Mouse (Mus musculus) thymus, postnatal 4 days (tissue): ENCODE results near the gene Tmem196.
A peak's percentile ranks its signal among the peaks of the same experiment; 100 is the strongest.

Source experiments
- DNase-seq: peaks from one replicate; pipeline ENCODE4 v3.0.0; 2021

The Tmem196 gene

GRCm38 (mm10) chr12:119945589-119946310 is at the start of gene Tmem196:
Tmem196 (plus strand) TSS chr12:119945822.
- DNase-seq = peak; percentile 5

- no peak for DNase-seq
These were observed 680 bp downstream of the Tmem196 start for GRCm38 (mm10) chr12:119946311-119946692.

GRCm38 (mm10) chr12:119957041-119957440 is 11.4 kb downstream of the Tmem196 start:
- no peak for DNase-seq

GRCm38 (mm10) chr12:119960730-119961129 is 15.1 kb downstream of the Tmem196 start:
- no peak for DNase-seq

GRCm38 (mm10) chr12:119965373-119965772 is 19.8 kb downstream of the Tmem196 start:
- no peak for DNase-seq

- DNase-seq = no peak
These were observed 24.4 kb downstream of the Tmem196 start for GRCm38 (mm10) chr12:119970068-119970467.

- DNase-seq = peak; percentile 13
These were observed 36.1 kb downstream of the Tmem196 start for GRCm38 (mm10) chr12:119981731-119982130.

GRCm38 (mm10) chr12:119998267-119998666 is 52.6 kb downstream of the Tmem196 start:
- DNase-seq = no peak

GRCm38 (mm10) chr12:120004280-120004679 is 58.7 kb downstream of the Tmem196 start:
- DNase-seq = no peak

GRCm38 (mm10) chr12:120014768-120015167 is 69.1 kb downstream of the Tmem196 start:
- DNase-seq = no peak

- DNase-seq = no peak
These were observed 69.6 kb downstream of the Tmem196 start for GRCm38 (mm10) chr12:120015201-120015600.

GRCm38 (mm10) chr12:120028089-120028959 is 82.7 kb downstream of the Tmem196 start:
- DNase-seq = peak; percentile 59
